Mouse (Mus musculus): ENCODE data around the gene Cnksr3. TPM values are rescaled to one million over a fixed set of nuclear protein-coding genes. Genes with fewer than 3 reads are reported as not detected.

Gene Cnksr3
- total and polyA plus RNA-seq, 3 experiments = not detected

- no peaks in the 10 kb centered on the region for H3K79me2 ChIP-seq (ENCODE audit: control insufficient read depth, insufficient read depth, low read length, poor library complexity)
- DNase-seq (ENCODE audit: low read depth, low spot score) = no peak
- no peak for TF ChIP-seq JUND (IDR thresholded peaks at IDR 0.05; ENCODE audit: low read depth, low read length)
- TF ChIP-seq MYC (IDR thresholded peaks at IDR 0.05; ENCODE audit: low read depth, low read length) = no peak
- no peak for TF ChIP-seq NELFE (IDR thresholded peaks at IDR 0.05; ENCODE audit: low read depth, low read length)
- no peak for TF ChIP-seq UBTF (IDR thresholded peaks at IDR 0.05; ENCODE audit: borderline replicate concordance, insufficient read depth, low read depth, low read length)
- TF ChIP-seq MEF2A (IDR thresholded peaks at IDR 0.05; ENCODE audit: extremely low read depth, insufficient replicate concordance, low read depth, low read length, poor library complexity, severe bottlenecking) = no peak
- no peak for TF ChIP-seq POLR2A (IDR thresholded peaks at IDR 0.05; ENCODE audit: control insufficient read depth in 1 of 2, insufficient read depth in 1 of 2, low read depth in 1 of 2, low read length in 2 of 2, poor library complexity in 1 of 2)
- no peak overlapping the region for H3K27ac ChIP-seq (ENCODE audit: control insufficient read depth, low read depth, low read length)
- no peaks in the 10 kb centered on the region for H3K9me3 ChIP-seq (replicated peaks; ENCODE audit: insufficient read depth, low read length)
- H3K4me3 ChIP-seq (ENCODE audit: control insufficient read depth in 1 of 2, insufficient read depth in 1 of 2, low read depth in 2 of 2, low read length in 2 of 2) = no peak overlapping the region
- no peaks in the 10 kb centered on the region for H3K36me3 ChIP-seq (ENCODE audit: control insufficient read depth in 1 of 2, insufficient read depth in 2 of 2, low read length in 2 of 2)
- H3K9ac ChIP-seq (ENCODE audit: control insufficient read depth, low read depth, low read length, poor library complexity, severe bottlenecking) = no peak overlapping the region
- no peaks in the 10 kb centered on the region for H3K4me1 ChIP-seq (ENCODE audit: control insufficient read depth in 1 of 2, insufficient read depth in 2 of 2, low read length in 2 of 2)
- no peaks in the 10 kb centered on the region for H3K27me3 ChIP-seq (ENCODE audit: control insufficient read depth in 1 of 2, insufficient read depth in 2 of 2, low read length in 2 of 2)
These were observed 136.4 kb downstream of the Cnksr3 start for GRCm38 (mm10) chr10:7075661-7076060.

DNA sequence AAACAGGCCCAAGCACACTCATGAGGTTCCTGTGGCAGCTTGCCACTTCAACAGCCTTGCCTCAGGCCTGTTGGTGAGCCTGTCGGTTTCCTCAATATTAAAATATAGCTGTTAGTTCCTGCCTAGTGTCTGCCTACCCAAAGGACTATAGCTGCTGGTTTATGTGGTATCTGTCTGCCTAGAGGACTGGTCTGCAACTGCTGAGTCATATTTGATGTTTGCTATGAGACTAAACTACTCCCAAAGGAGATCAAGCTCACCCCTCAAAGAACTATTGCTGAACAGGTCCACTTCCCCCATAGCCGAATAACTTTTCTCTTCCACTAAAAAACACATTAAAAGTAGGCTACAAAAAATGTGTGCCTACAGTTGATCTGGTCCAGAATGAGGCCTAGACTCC, 137.8 kb downstream of the Cnksr3 start:
- H3K4me1 ChIP-seq (ENCODE audit: control insufficient read depth in 1 of 2, insufficient read depth in 2 of 2, low read length in 2 of 2) = no peaks in the 10 kb centered on the region
- no peaks in the 10 kb centered on the region for H3K27me3 ChIP-seq (ENCODE audit: control insufficient read depth in 1 of 2, insufficient read depth in 2 of 2, low read length in 2 of 2)
- no peak overlapping the region for H3K4me3 ChIP-seq (ENCODE audit: control insufficient read depth in 1 of 2, insufficient read depth in 1 of 2, low read depth in 2 of 2, low read length in 2 of 2)
- no peak overlapping the region for H3K9ac ChIP-seq (ENCODE audit: control insufficient read depth, low read depth, low read length, poor library complexity, severe bottlenecking)
- no peak overlapping the region for H3K27ac ChIP-seq (ENCODE audit: control insufficient read depth, low read depth, low read length)
- no peaks in the 10 kb centered on the region for H3K36me3 ChIP-seq (ENCODE audit: control insufficient read depth in 1 of 2, insufficient read depth in 2 of 2, low read length in 2 of 2)
- DNase-seq (ENCODE audit: low read depth, low spot score) = no peak
- TF ChIP-seq CHD1 (IDR thresholded peaks at IDR 0.05; ENCODE audit: low read depth, low read length) = no peak
- no peak for TF ChIP-seq EP300 (IDR thresholded peaks at IDR 0.05; ENCODE audit: low read depth in 1 of 2, low read length in 2 of 2)
- no peak for TF ChIP-seq MYB (IDR thresholded peaks at IDR 0.05; ENCODE audit: low read depth, low read length)
- no peak for TF ChIP-seq TAL1 (IDR thresholded peaks at IDR 0.05; ENCODE audit: low read length)
- TF ChIP-seq HCFC1 (IDR thresholded peaks at IDR 0.05; ENCODE audit: low read depth, low read length) = no peak
- no peak for TF ChIP-seq ZMIZ1 (IDR thresholded peaks at IDR 0.05; ENCODE audit: low read depth, low read length)
- no peak for TF ChIP-seq GATA1 (IDR thresholded peaks at IDR 0.05; ENCODE audit: low read depth, low read length)
- TF ChIP-seq MAX (IDR thresholded peaks at IDR 0.05; ENCODE audit: low read length) = no peak
- no peak for TF ChIP-seq ELF1 (IDR thresholded peaks at IDR 0.05; ENCODE audit: low read depth, low read length)
- no peak for TF ChIP-seq TCF12 (IDR thresholded peaks at IDR 0.05; ENCODE audit: low read depth, low read length)
- TF ChIP-seq NRF1 (IDR thresholded peaks at IDR 0.05; ENCODE audit: insufficient read depth, low read depth, low read length, poor library complexity, severe bottlenecking) = no peak
- TF ChIP-seq TBP (IDR thresholded peaks at IDR 0.05; ENCODE audit: low read depth, low read length) = no peak
- TF ChIP-seq KAT2A (conservative IDR thresholded peaks at IDR 0.05; ENCODE audit: low read depth, low read length) = no peak
- no peak for TF ChIP-seq SMC3 (IDR thresholded peaks at IDR 0.05; ENCODE audit: low read depth, low read length)
- TF ChIP-seq RAD21 (IDR thresholded peaks at IDR 0.05; ENCODE audit: low read depth, low read length) = no peak
- no peak for TF ChIP-seq MEF2A (IDR thresholded peaks at IDR 0.05; ENCODE audit: extremely low read depth, insufficient replicate concordance, low read depth, low read length, poor library complexity, severe bottlenecking)
- TF ChIP-seq CTCF (IDR thresholded peaks at IDR 0.05 in 2 of 3, conservative IDR thresholded peaks at IDR 0.05 in 1 of 3; ENCODE audit: control insufficient read depth in 1 of 3, insufficient read depth in 1 of 3, low read depth in 2 of 3, low read length in 3 of 3, poor library complexity in 1 of 3, severe bottlenecking in 1 of 3) = no peak
- TF ChIP-seq GABPA (IDR thresholded peaks at IDR 0.05; ENCODE audit: low read depth, low read length) = no peak
- TF ChIP-seq E2F4 (IDR thresholded peaks at IDR 0.05; ENCODE audit: borderline replicate concordance, low read depth, low read length) = no peak
- H3K9me3 ChIP-seq (replicated peaks; ENCODE audit: insufficient read depth, low read length) = no peaks in the 10 kb centered on the region
- no peaks in the 10 kb centered on the region for H3K79me2 ChIP-seq (ENCODE audit: control insufficient read depth, insufficient read depth, low read length, poor library complexity)

Measured in MEL (cell line).